Mouse (Mus musculus): ENCODE results near the gene Man2a1. TPM values are rescaled to one million over a fixed set of nuclear protein-coding genes. Genes with fewer than 3 reads are reported as not detected.

Gene Man2a1
- polyA plus RNA-seq, 1 experiment from 2014 or later: 1.6 TPM

- ATAC-seq: no peak
- no peak for DNase-seq (ENCODE audit: low spot score)
- Histone ChIP-seq H3K9me3 (replicated peaks; ENCODE audit: control insufficient read depth, low read length) (no peaks in the 10 kb centered on the region), H3K27me3 (replicated peaks; ENCODE audit: control insufficient read depth, insufficient read depth, low read length) (no peaks in the 10 kb centered on the region), H3K36me3 (ENCODE audit: control insufficient read depth, insufficient read depth, low read length) (peaks cover 4% of the 10 kb centered on the region; the same call in 1 of the 2 replicates), H3K9ac (ENCODE audit: low read length) (no peak overlapping the region), H3K4me1 (ENCODE audit: control insufficient read depth, insufficient read depth, low read length) (peaks cover 6% of the 10 kb centered on the region), H3K4me3 (ENCODE audit: low read depth, low read length) (no peak overlapping the region), H3K4me2 (ENCODE audit: low read length) (no peak overlapping the region), H3K27ac (ENCODE audit: low read depth, low read length) (no peak overlapping the region)
- WGBS: 90% methylated on average over 5 of the region's 5 CpGs
Measured at GRCm38 (mm10) chr17:64628796-64629195, 28.3 kb downstream of the Man2a1 start.

GRCm38 (mm10) chr17:64629486-64629885 is 28.9 kb downstream of the Man2a1 start:
- Histone ChIP-seq H3K36me3 (ENCODE audit: control insufficient read depth, insufficient read depth, low read length) (peaks cover 4% of the 10 kb centered on the region; the same call in 1 of the 2 replicates), H3K27me3 (replicated peaks; ENCODE audit: control insufficient read depth, insufficient read depth, low read length) (no peaks in the 10 kb centered on the region), H3K4me2 (ENCODE audit: low read length) (no peak overlapping the region), H3K9ac (ENCODE audit: low read length) (no peak overlapping the region), H3K4me3 (ENCODE audit: low read depth, low read length) (no peak overlapping the region), H3K9me3 (replicated peaks; ENCODE audit: control insufficient read depth, low read length) (no peaks in the 10 kb centered on the region), H3K27ac (ENCODE audit: low read depth, low read length) (no peak overlapping the region), H3K4me1 (ENCODE audit: control insufficient read depth, insufficient read depth, low read length) (peaks cover 6% of the 10 kb centered on the region)
- 88% methylated on average over 5 of the region's 5 CpGs for WGBS
- ATAC-seq (no peak), DNase-seq (ENCODE audit: low spot score) (no peak)

- Histone ChIP-seq H3K4me1 (ENCODE audit: control insufficient read depth, insufficient read depth, low read length) (peaks cover 6% of the 10 kb centered on the region), H3K27ac (ENCODE audit: low read depth, low read length) (no peak overlapping the region), H3K36me3 (ENCODE audit: control insufficient read depth, insufficient read depth, low read length) (peaks cover 4% of the 10 kb centered on the region; the same call in 1 of the 2 replicates), H3K9me3 (replicated peaks; ENCODE audit: control insufficient read depth, low read length) (no peaks in the 10 kb centered on the region), H3K9ac (ENCODE audit: low read length) (no peak overlapping the region), H3K4me3 (ENCODE audit: low read depth, low read length) (no peak overlapping the region), H3K27me3 (replicated peaks; ENCODE audit: control insufficient read depth, insufficient read depth, low read length) (no peaks in the 10 kb centered on the region), H3K4me2 (ENCODE audit: low read length) (no peak overlapping the region)
- ATAC-seq: no peak
- DNase-seq (ENCODE audit: low spot score): no peak
- 96% methylated on average over 12 of the region's 12 CpGs for WGBS
Measured at GRCm38 (mm10) chr17:64630506-64630905, 30.0 kb downstream of the Man2a1 start.

GRCm38 (mm10) chr17:64637868-64638537 is 37.5 kb downstream of the Man2a1 start:
- Histone ChIP-seq H3K36me3 (ENCODE audit: control insufficient read depth, insufficient read depth, low read length) (0 out of 2 replicates have a peak, but pooled peaks cover 4% of the 10 kb centered on the region), H3K4me2 (ENCODE audit: low read length) (no peak overlapping the region), H3K27me3 (replicated peaks; ENCODE audit: control insufficient read depth, insufficient read depth, low read length) (no peaks in the 10 kb centered on the region), H3K27ac (ENCODE audit: low read depth, low read length) (no peak overlapping the region), H3K9me3 (replicated peaks; ENCODE audit: control insufficient read depth, low read length) (no peaks in the 10 kb centered on the region), H3K4me3 (ENCODE audit: low read depth, low read length) (no peak overlapping the region), H3K4me1 (ENCODE audit: control insufficient read depth, insufficient read depth, low read length) (no peaks in the 10 kb centered on the region), H3K9ac (ENCODE audit: low read length) (no peak overlapping the region)
- no peak for DNase-seq (ENCODE audit: low spot score)
- WGBS: 92% methylated on average over 8 of the region's 8 CpGs
- no peak for ATAC-seq

GRCm38 (mm10) chr17:64641376-64641775 is 40.8 kb downstream of the Man2a1 start:
- no peak for ATAC-seq
- H3K4me3 ChIP-seq (ENCODE audit: low read depth, low read length): no peak overlapping the region
- H3K27ac ChIP-seq (ENCODE audit: low read depth, low read length): no peak overlapping the region
- 82% methylated on average over 3 of the region's 3 CpGs for WGBS
- no peak overlapping the region for H3K9ac ChIP-seq (ENCODE audit: low read length)
- H3K4me1 ChIP-seq (ENCODE audit: control insufficient read depth, insufficient read depth, low read length): no peaks in the 10 kb centered on the region
- no peak overlapping the region for H3K4me2 ChIP-seq (ENCODE audit: low read length)
- 0 out of 2 replicates have a peak, but pooled peaks cover 4% of the 10 kb centered on the region for H3K36me3 ChIP-seq (ENCODE audit: control insufficient read depth, insufficient read depth, low read length)
- H3K27me3 ChIP-seq (replicated peaks; ENCODE audit: control insufficient read depth, insufficient read depth, low read length): no peaks in the 10 kb centered on the region
- no peaks in the 10 kb centered on the region for H3K9me3 ChIP-seq (replicated peaks; ENCODE audit: control insufficient read depth, low read length)
- DNase-seq (ENCODE audit: low spot score): no peak

GRCm38 (mm10) chr17:64643644-64644043 is 43.1 kb downstream of the Man2a1 start:
- Histone ChIP-seq H3K4me1 (ENCODE audit: control insufficient read depth, insufficient read depth, low read length) (no peaks in the 10 kb centered on the region), H3K27me3 (replicated peaks; ENCODE audit: control insufficient read depth, insufficient read depth, low read length) (no peaks in the 10 kb centered on the region), H3K4me2 (ENCODE audit: low read length) (no peak overlapping the region), H3K36me3 (ENCODE audit: control insufficient read depth, insufficient read depth, low read length) (0 out of 2 replicates have a peak, but pooled peaks cover 4% of the 10 kb centered on the region), H3K27ac (ENCODE audit: low read depth, low read length) (no peak overlapping the region), H3K4me3 (ENCODE audit: low read depth, low read length) (no peak overlapping the region), H3K9ac (ENCODE audit: low read length) (no peak overlapping the region), H3K9me3 (replicated peaks; ENCODE audit: control insufficient read depth, low read length) (no peaks in the 10 kb centered on the region)
- no peak for DNase-seq (ENCODE audit: low spot score)
- peak; percentile 52 for ATAC-seq
- WGBS: 21% methylated on average over 7 of the region's 7 CpGs

DNA sequence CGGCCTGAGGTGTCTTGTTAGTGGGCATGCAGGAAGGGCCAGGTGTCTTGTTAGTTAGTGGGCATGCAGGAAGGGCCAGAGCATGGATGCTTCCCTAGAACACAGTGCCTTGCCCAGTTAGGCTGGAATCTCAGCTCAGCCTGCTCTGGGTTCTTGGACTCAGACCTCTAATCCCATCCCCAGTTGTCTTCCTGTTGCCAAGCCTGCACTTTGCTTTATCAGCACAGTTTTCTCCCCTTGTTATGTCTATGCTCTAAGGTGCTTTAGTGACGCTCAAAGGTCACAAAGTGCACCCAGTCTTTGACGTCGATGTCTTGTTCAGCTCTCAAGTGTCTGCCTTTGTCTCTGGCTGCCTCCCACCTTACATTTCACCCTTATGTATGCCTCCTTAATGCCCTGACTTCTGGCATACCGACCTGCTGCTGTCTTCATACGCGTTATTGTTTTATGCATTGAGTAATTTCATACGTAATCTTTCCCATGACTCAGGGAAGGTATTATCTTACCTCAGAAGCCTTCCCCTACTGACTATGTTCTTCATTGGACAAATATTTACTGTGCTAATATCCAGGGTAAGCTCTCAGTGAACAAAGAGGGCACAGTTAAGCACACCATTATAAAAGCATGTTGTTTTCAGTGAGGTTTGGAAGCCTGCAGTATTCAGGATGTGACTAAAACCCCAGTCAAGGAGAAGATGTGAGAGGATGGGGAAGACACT is 44.5 kb downstream of the Man2a1 start:
- WGBS: 91% methylated on average over 8 of the region's 8 CpGs
- Histone ChIP-seq H3K4me3 (ENCODE audit: low read depth, low read length) (no peak overlapping the region), H3K36me3 (ENCODE audit: control insufficient read depth, insufficient read depth, low read length) (no peaks in the 10 kb centered on the region), H3K9ac (ENCODE audit: low read length) (no peak overlapping the region), H3K4me1 (ENCODE audit: control insufficient read depth, insufficient read depth, low read length) (no peaks in the 10 kb centered on the region), H3K27ac (ENCODE audit: low read depth, low read length) (no peak overlapping the region), H3K27me3 (replicated peaks; ENCODE audit: control insufficient read depth, insufficient read depth, low read length) (no peaks in the 10 kb centered on the region), H3K4me2 (ENCODE audit: low read length) (no peak overlapping the region), H3K9me3 (replicated peaks; ENCODE audit: control insufficient read depth, low read length) (no peaks in the 10 kb centered on the region)
- DNase-seq (ENCODE audit: low spot score) (no peak), ATAC-seq (no peak)

- DNase-seq (ENCODE audit: low spot score) (no peak), ATAC-seq (no peak)
- WGBS: 89% methylated on average over 9 of the region's 9 CpGs
- H3K36me3 ChIP-seq (ENCODE audit: control insufficient read depth, insufficient read depth, low read length): peaks cover 8% of the 10 kb centered on the region; the same call in 1 of the 2 replicates
- H3K9me3 ChIP-seq (replicated peaks; ENCODE audit: control insufficient read depth, low read length): 0 out of 2 replicates have a peak, but pooled peaks cover 1% of the 10 kb centered on the region
- H3K9ac ChIP-seq (ENCODE audit: low read length): no peak overlapping the region
- no peak overlapping the region for H3K27ac ChIP-seq (ENCODE audit: low read depth, low read length)
- H3K27me3 ChIP-seq (replicated peaks; ENCODE audit: control insufficient read depth, insufficient read depth, low read length): no peaks in the 10 kb centered on the region
- no peak overlapping the region for H3K4me2 ChIP-seq (ENCODE audit: low read length)
- no peak overlapping the region for H3K4me3 ChIP-seq (ENCODE audit: low read depth, low read length)
- H3K4me1 ChIP-seq (ENCODE audit: control insufficient read depth, insufficient read depth, low read length): no peaks in the 10 kb centered on the region
Measured at GRCm38 (mm10) chr17:64647396-64647795, 46.9 kb downstream of the Man2a1 start.

DNA sequence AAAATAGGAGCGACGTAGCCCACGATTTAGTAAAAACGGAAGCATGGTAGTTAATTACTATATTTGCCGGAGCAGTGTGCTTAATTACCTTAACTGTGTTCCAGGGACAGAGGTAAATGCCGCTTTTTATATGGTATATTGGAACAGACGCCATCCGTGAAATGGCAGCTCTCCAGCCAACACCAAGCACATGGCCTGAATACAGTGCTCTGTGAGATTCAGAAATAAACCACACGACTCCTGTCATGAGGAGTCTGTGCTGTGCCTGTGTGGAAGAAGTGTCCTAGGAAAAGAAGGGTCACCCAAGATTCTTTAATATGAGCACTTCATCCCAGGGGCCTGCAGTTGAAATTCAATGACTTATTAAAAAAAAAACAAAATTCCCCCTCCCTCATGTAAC is 50.2 kb downstream of the Man2a1 start:
- 68% methylated on average over 9 of the region's 9 CpGs for WGBS
- Histone ChIP-seq H3K4me3 (ENCODE audit: low read depth, low read length) (no peak overlapping the region), H3K27ac (ENCODE audit: low read depth, low read length) (no peak overlapping the region), H3K9me3 (replicated peaks; ENCODE audit: control insufficient read depth, low read length) (0 out of 2 replicates have a peak, but pooled peaks cover 3% of the 10 kb centered on the region), H3K4me1 (ENCODE audit: control insufficient read depth, insufficient read depth, low read length) (no peaks in the 10 kb centered on the region), H3K36me3 (ENCODE audit: control insufficient read depth, insufficient read depth, low read length) (peaks cover 9% of the 10 kb centered on the region; the same call in 1 of the 2 replicates), H3K4me2 (ENCODE audit: low read length) (no peak overlapping the region), H3K9ac (ENCODE audit: low read length) (no peak overlapping the region), H3K27me3 (replicated peaks; ENCODE audit: control insufficient read depth, insufficient read depth, low read length) (no peaks in the 10 kb centered on the region)
- ATAC-seq: no peak
- no peak for DNase-seq (ENCODE audit: low spot score)
